Mouse (Mus musculus) CH12.LX (cell line): Measurements from ENCODE around the gene Cd2. TPM values are rescaled to one million over a fixed set of nuclear protein-coding genes. Genes with fewer than 3 reads are reported as not detected.

Experiments used
- DNase-seq: peaks from one replicate; pipeline ENCODE4 v3.0.0-alpha.2; 2013; ENCODE audit errors: extremely low read depth
- H3K27ac ChIP-seq: 2 replicates; pipeline ENCODE4 v1.5.1; 2012; ENCODE audit warnings: low read depth, mild to moderate bottlenecking, control low read depth, moderate library complexity; ENCODE audit not compliant: insufficient read depth
- H3K27me3 ChIP-seq: replicated peaks from 2 replicates; pipeline ENCODE3; 2012; ENCODE audit warnings: inconsistent platforms
- H3K36me3 ChIP-seq, 2 experiments: replicated peaks in 1 of 2; 2 replicates each; pipeline versions ENCODE3 to v1.6.1; 2012; ENCODE audit warnings: inconsistent platforms in 1 of 2, low read length in 1 of 2, mild to moderate bottlenecking in 1 of 2, mixed read lengths in 1 of 2, moderate library complexity in 1 of 2; ENCODE audit not compliant: control insufficient read depth in 1 of 2, insufficient read depth in 1 of 2
- H3K4me1 ChIP-seq, 2 experiments: 2 replicates each; pipeline ENCODE4 v1.6.1; 2012; ENCODE audit warnings: inconsistent platforms in 1 of 2, moderate library complexity in 1 of 2; ENCODE audit not compliant: insufficient read depth in 2 of 2, control insufficient read depth in 1 of 2
- H3K4me2 ChIP-seq: 2 replicates; pipeline ENCODE4 v1.6.1; 2012; ENCODE audit warnings: low read depth, mild to moderate bottlenecking, control low read depth; ENCODE audit not compliant: poor library complexity, insufficient read depth, severe bottlenecking
- H3K4me3 ChIP-seq, 3 experiments: fragments of 150-350 bp in 1 of 3; sonication (generic) in 1 of 3; replicated peaks in 1 of 3; 2 replicates each; pipeline versions ENCODE3 to v1.5.1; 2011 to 2012; ENCODE audit warnings: low read depth in 2 of 3, low read length in 2 of 3, mild to moderate bottlenecking in 2 of 3, moderate library complexity in 2 of 3, control low read depth in 1 of 3, improper control_type of control experiment in 1 of 3, inconsistent platforms in 1 of 3, mixed read lengths in 1 of 3; ENCODE audit not compliant: poor library complexity in 1 of 3
- H3K79me2 ChIP-seq: replicated peaks from 2 replicates; pipeline ENCODE4 v1.6.1; 2012; ENCODE audit warnings: mild to moderate bottlenecking, moderate library complexity; ENCODE audit not compliant: control insufficient read depth, poor library complexity, insufficient read depth, severe bottlenecking; ENCODE audit errors: extremely low read depth
- H3K9ac ChIP-seq: 2 replicates; pipeline ENCODE4 v1.6.1; 2012; ENCODE audit warnings: low read depth, mild to moderate bottlenecking, control low read depth, moderate library complexity; ENCODE audit not compliant: insufficient read depth
- H3K9me3 ChIP-seq: replicated peaks from 2 replicates; pipeline ENCODE3; 2012; ENCODE audit warnings: low read length, inconsistent platforms, mixed read lengths
- BHLHE40 ChIP-seq: IDR thresholded peaks from 2 replicates; pipeline ENCODE4 v1.6.1; 2011; ENCODE audit warnings: mild to moderate bottlenecking, low read depth, low read length, improper control_type of control experiment
- CHD1 ChIP-seq: IDR thresholded peaks from 2 replicates; pipeline ENCODE4 v1.6.1; 2012; ENCODE audit warnings: low read depth, low read length, improper control_type of control experiment, inconsistent platforms
- CHD2 ChIP-seq: IDR thresholded peaks from 2 replicates; pipeline ENCODE4 v1.6.1; 2011; ENCODE audit warnings: low read length, improper control_type of control experiment
- ELF1 ChIP-seq: IDR thresholded peaks from 2 replicates; pipeline ENCODE4 v1.6.1; 2014; ENCODE audit warnings: low read depth, mild to moderate bottlenecking, inconsistent platforms, low read length, improper control_type of control experiment
- EP300 ChIP-seq: IDR thresholded peaks from 2 replicates; pipeline ENCODE4 v1.6.1; 2011; ENCODE audit warnings: low read length, improper control_type of control experiment
- GABPA ChIP-seq: IDR thresholded peaks from 2 replicates; pipeline ENCODE4 v1.6.1; 2012; ENCODE audit warnings: low read depth, low read length, improper control_type of control experiment, inconsistent platforms; ENCODE audit not compliant: insufficient replicate concordance
- JUN ChIP-seq: IDR thresholded peaks from 2 replicates; pipeline ENCODE4 v1.6.1; 2011; ENCODE audit warnings: low read depth, mild to moderate bottlenecking, low read length, improper control_type of control experiment, moderate library complexity; ENCODE audit not compliant: insufficient read depth
- JUND ChIP-seq: conservative IDR thresholded peaks from 2 replicates; pipeline ENCODE4 v1.6.1; 2011; ENCODE audit warnings: low read depth, low read length, improper control_type of control experiment
- MYC ChIP-seq: IDR thresholded peaks from 2 replicates; pipeline ENCODE4 v1.6.1; 2011; ENCODE audit warnings: low read depth, mild to moderate bottlenecking, improper control_type of control experiment, low read length
- NELFE ChIP-seq: IDR thresholded peaks from 2 replicates; pipeline ENCODE4 v1.6.1; 2011; ENCODE audit warnings: low read depth, low read length, improper control_type of control experiment
- NRF1 ChIP-seq: IDR thresholded peaks from 2 replicates; pipeline ENCODE4 v1.6.1; 2014; ENCODE audit warnings: low read depth, mild to moderate bottlenecking, inconsistent platforms, low read length, improper control_type of control experiment, moderate library complexity
- POLR2A ChIP-seq: IDR thresholded peaks from 2 replicates; pipeline ENCODE4 v1.6.1; 2011; ENCODE audit warnings: low read depth, mild to moderate bottlenecking, improper control_type of control experiment, low read length
- POLR2AphosphoS2 ChIP-seq: IDR thresholded peaks from 2 replicates; pipeline ENCODE4 v1.6.1; 2011; ENCODE audit warnings: low read depth, low read length, improper control_type of control experiment
- RAD21 ChIP-seq: IDR thresholded peaks from 2 replicates; pipeline ENCODE4 v1.6.1; 2011; ENCODE audit warnings: low read depth, mild to moderate bottlenecking, low read length, improper control_type of control experiment, moderate library complexity
- SIN3A ChIP-seq: IDR thresholded peaks from 2 replicates; pipeline ENCODE4 v1.6.1; 2012; ENCODE audit warnings: low read length, improper control_type of control experiment, inconsistent platforms
- UBTF ChIP-seq: IDR thresholded peaks from 2 replicates; pipeline ENCODE4 v1.6.1; 2012; ENCODE audit warnings: low read depth, mild to moderate bottlenecking, inconsistent platforms, low read length, improper control_type of control experiment, moderate library complexity
- USF1 ChIP-seq: IDR thresholded peaks from 2 replicates; pipeline ENCODE4 v1.6.1; 2014; ENCODE audit warnings: low read depth, mild to moderate bottlenecking, inconsistent platforms, low read length, improper control_type of control experiment
- ZMIZ1 ChIP-seq: IDR thresholded peaks from 2 replicates; pipeline ENCODE4 v1.6.1; 2012; ENCODE audit warnings: low read depth, mild to moderate bottlenecking, inconsistent platforms, low read length, improper control_type of control experiment
- ZNF384 ChIP-seq: IDR thresholded peaks from 2 replicates; pipeline ENCODE4 v1.6.1; 2012; ENCODE audit warnings: low read depth, low read length, improper control_type of control experiment, inconsistent platforms
- dilution Hi-C: fragments of 300-500 bp; cut with MboI; formaldehyde crosslinking; loops from 2 replicates; pipeline ENCODE4 v1.14.3; 2020; ENCODE audit warnings: low sequenced_read_pairs; ENCODE audit not compliant: extremely low pct_unique_long_range_greater_than_20kb, extremely low pct_ligation_motif_present
- in situ Hi-C: fragments of 300-500 bp; cut with MboI; formaldehyde crosslinking; loops from 3 replicates; pipeline ENCODE4 v1.14.3; 2019; ENCODE audit warnings: low sequenced_read_pairs, low pct_ligation_motif_present, low pct_unique_long_range_greater_than_20kb, mixed read lengths
- polyA plus RNA-seq: library from polyadenylated mRNA; unstranded; fragments of >175 nt; gene quantifications from 2 replicates; pipeline ENCODE4 v1.2.1, GENCODE M21; 2012; ENCODE audit warnings: low read depth; ENCODE audit not compliant: insufficient read length
- total RNA-seq, 2 experiments: library from RNA; depleted of rRNA; stranded (reverse); fragments of 300-350 nt in 1 of 2; fragments of >200 nt in 1 of 2; gene quantifications; 2 replicates each; pipeline ENCODE4 v1.2.3; 2012 to 2014

Gene Cd2
- total and polyA plus RNA-seq, 3 experiments: 9.5 to 35.0 (median 18.0) TPM

DNA sequence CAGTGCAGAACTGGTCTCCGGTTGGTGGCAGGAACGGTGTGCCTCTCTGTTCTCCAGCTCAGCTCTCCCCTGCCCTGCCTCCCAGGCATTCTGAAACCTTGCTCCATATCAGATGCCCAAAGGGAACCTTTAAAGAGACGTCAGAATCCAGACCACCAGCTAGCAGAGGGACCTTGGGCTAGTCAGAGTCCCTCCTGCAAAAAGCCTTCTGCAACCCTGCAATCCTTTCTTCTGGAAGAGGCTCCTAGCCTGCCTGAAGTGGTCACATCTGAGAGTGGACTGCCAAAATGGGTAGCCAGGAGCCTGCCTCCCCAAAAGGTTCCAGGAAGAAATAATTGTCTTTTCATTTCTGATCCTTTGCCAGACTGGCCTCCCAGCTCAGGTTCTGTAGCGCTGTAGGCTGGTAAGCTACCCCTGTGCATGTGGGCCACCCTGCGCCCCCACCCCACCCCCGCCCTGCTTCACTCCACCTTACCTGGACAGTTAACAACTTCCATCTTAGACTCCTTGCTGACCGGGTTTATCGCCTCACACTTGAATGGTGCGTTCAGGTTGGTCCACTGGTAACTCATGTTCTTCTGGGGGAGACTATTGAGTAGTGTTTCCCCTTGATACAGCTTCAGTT is 5.1 kb downstream of the Cd2 start (continued):
- TF ChIP-seq POLR2AphosphoS2: no peak
- TF ChIP-seq, all 38 proteins: peak for 0

DNA sequence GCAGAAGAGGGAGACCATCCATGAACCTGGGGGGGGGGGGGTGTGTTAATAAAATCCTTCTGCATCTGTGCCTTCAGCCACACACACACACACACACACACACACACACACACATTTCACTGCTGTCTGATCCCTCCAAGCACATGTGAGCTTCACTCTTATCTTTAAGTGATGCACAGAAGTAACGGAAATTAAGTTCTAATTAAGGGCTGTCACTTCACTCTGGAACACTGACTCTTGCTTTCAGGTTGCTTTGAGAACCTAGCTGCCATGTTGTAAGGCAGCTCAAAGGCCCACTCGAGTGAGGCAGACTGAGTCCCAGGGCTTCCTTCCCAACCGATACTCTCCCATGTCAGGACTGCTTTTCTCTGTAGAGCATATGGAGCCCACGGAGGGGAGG is 5.9 kb downstream of the Cd2 start:
- no peak for DNase-seq
- peaks cover 5 to 45% of the 10 kb centered on the region in 2 experiments; a peak in 3 of 4 replicates for H3K4me1 ChIP-seq
- no peak overlapping the region for H3K27ac ChIP-seq
- no peak overlapping the region for H3K4me2 ChIP-seq
- peaks cover 2% of the 10 kb centered on the region for H3K9me3 ChIP-seq
- H3K27me3 ChIP-seq: no peaks in the 10 kb centered on the region
- H3K9ac ChIP-seq: no peak overlapping the region
- dilution Hi-C loops (no loop called here), in situ Hi-C loops (no loop called here)
- peaks cover 0 to 35% of the 10 kb centered on the region in 2 experiments for H3K36me3 ChIP-seq
- H3K4me3 ChIP-seq: no peak overlapping the region
- H3K79me2 ChIP-seq: no peaks in the 10 kb centered on the region
- TF ChIP-seq USF1: no peak
- no peak for TF ChIP-seq MYC
- TF ChIP-seq CHD2: no peak
- no peak for TF ChIP-seq EP300
- no peak for TF ChIP-seq GABPA
- TF ChIP-seq ELF1: no peak
- no peak for TF ChIP-seq JUND
- TF ChIP-seq BHLHE40: no peak
- TF ChIP-seq POLR2A: no peak
- TF ChIP-seq ZNF384: no peak
- TF ChIP-seq JUN: no peak
- TF ChIP-seq POLR2AphosphoS2: no peak
- no peak for TF ChIP-seq NRF1
- no peak for TF ChIP-seq CHD1
- no peak for TF ChIP-seq SIN3A
- TF ChIP-seq UBTF: no peak
- TF ChIP-seq RAD21: no peak
- no peak for TF ChIP-seq NELFE
- no peak for TF ChIP-seq ZMIZ1
